Mouse (Mus musculus): ENCODE measurements around the gene Prkaa2.

Gene Prkaa2

DNA sequence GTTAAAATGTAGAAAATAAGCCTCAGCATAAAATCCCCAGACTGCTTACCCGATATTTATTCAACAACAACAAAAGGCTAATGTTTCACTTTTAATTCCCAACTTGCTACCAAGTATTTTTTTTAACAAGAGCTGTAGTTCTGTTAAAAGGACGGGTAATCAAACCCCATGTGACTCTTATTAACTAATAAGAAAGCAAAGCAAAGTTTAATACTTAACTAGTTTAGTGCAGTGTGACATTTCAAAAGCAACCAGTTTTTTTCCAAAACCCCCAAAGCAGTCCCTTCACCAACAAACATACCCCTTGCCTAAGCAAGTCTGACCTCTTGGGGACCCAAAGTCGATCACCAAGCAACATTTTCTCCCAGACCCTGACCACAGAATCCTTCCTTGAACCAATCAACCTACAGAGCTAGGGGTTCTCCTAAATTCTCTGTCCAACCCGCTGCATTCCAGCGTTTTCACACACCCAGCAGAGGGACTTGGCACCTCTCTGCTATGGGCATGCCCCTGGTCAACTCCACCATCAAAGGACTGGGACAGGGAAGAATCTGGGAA, 970 bp downstream of the Prkaa2 start:
- no peak for DNase-seq (ENCODE audit: low spot score in 2 of 2)

DNA sequence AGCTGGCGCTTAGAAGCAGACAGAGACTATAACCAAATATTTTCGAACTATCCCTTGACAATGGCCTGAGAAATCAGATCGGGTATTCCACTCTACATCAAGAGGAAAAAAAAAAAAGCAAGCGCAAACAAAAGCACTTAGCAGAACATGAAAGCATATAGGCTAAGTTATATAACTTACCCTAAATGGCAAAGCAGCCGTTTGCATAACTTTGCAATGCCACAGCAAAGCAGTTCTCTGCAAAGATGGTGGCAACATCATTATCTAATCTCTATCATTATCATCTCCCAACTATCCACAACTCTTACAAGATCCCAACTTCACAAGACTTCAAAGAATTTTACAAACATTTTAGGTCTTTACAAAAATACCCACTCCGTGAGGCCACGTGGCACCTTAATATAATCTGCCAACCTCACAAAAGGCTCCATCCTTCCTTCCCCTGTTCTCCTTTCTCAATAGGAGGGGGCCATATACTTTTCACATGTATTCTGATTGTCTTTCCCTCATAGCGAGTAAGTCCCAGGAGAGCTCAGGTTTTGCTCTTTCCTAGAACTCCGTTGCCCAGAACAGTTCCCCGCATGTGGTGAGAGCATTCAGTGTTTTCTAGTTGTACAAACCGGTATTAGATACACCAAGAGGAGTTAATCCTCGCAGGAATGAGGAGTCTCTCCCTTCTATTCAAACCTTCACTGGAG, 1.6 kb downstream of the Prkaa2 start:
- DNase-seq (ENCODE audit: low spot score in 2 of 2), result no peak

DNA sequence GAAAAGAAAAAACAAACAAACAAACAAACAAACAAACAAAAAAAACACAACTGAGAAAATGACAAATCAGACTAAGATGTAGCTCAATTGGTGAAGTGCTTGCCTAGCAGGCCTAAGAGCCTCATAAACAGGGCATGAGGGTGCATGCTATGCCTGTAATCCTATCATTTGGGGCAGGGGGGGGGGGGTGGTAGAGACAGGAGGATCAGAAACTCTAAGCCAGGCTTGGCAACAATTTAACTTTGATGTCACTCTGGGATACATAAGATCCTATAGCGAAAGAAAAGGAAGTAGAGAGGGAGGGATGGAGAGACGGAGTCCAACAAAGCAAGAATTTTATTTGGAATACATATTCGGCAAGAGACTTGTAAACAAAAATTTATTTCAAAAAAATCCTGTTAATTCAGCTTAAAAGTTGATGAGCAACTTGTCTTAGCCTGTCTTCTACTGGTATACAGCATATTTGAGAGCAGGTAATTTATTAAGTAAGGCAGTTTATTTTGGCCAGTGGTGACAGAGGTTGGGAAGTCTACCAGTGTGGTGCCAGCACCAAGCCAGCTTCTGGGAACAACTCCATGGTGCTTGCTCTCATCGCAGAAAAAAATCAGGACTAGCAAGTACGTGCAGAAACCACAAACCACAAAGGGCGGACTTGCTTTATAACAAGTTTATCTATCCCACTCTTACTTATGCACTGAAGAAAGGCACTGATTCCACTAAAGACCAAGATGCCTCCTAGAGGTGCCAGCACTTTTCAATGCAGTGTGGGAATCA, 5.4 kb downstream of the Prkaa2 start:
- no peak for DNase-seq (ENCODE audit: low spot score in 2 of 2)

DNA sequence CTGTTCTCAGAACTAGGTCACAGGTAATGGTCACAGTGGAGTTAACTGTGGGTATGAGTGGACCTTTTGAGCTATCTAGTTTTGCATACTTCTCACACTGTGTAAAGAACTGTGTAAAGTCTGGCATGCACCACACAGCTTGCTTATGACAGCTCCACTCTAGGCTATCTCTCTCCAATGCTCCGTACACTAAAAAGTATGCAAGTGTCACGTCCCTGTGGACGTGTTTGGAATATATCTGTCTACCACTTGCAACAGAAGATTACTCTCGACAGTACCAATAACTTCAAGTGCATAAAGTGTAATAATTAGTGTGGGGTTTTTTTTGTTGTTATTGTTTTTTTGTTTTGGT, 8.4 kb downstream of the Prkaa2 start:
- DNase-seq (ENCODE audit: low spot score in 2 of 2), result no peak

DNA sequence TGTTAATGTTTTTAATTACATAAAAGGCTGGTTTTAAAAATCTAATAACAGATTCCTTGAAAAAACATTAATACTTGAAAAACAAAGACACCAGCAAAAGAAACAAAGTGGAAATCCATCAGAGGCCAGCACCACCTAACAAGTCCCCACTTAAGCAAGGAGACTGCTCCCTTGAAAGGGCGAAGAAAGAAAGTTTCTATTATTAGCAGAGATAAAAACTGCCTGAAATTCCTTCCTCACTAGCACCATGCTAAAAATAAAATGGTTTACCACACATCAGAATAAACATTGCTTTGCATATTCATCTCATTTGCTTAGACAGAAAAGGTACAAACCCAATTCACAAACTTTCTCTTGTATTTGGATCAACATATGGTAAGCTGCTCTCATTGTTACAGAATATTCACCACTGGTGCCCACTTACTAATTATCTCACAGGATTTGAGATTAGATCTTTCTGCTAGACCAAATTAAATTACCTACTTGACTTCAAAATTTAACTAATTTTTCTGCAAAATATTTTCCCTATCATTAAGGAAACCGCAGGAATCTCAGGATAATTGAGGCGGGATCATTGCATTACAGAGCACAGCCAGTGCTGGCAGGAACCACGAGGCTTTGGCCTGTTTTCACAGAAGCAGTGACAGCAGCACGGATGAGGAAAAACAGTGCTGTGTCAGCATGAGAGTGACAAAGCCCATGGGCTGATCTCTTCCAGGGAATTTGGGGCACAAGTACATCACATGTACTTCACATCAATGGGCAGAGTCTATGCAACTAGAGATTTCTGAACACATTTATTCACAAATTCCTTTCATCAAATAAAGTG, 9.0 kb downstream of the Prkaa2 start:
- peak in 1 of 2 experiments; percentile 8 for DNase-seq (ENCODE audit: low spot score in 2 of 2)

DNA sequence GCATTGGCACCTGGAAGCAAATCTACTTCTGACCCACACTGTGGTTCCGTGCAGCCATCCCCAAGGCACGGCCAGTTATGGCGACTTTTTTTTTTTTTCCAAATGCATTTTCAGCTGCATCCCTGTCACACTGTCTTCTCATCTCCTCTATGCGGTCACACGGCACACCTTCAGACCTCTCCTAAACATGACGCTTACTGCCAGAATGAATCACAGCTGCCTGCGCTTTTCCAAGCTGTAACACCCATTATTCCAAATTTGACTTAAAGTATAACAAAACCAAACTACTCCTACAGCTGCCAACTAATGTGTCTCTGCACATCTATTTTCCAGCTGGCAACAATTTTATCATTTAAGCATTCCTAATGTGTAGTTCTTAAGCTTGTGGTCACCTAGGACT, 11.0 kb downstream of the Prkaa2 start:
- DNase-seq (ENCODE audit: low spot score in 2 of 2), result no peak

DNA sequence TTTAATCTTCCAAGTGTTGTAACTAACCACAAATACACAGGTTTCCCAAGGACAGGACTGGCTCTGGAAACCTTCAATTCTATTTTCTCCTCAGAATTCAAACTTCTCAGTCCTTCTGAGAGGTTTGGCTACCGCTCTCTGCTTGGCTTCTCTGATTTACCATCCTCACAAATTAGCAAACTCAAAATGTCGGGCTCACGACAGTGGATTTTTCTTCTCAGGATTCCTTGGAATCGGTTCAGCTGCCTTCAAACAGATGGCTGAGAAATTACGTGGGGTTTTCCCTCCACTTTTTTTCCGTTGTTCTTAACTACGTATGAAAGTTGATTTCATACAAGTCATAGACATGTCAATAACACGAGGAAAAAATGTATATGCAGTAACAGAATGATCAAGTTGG, 11.5 kb downstream of the Prkaa2 start:
- no peak for DNase-seq (ENCODE audit: low spot score in 2 of 2)

DNA sequence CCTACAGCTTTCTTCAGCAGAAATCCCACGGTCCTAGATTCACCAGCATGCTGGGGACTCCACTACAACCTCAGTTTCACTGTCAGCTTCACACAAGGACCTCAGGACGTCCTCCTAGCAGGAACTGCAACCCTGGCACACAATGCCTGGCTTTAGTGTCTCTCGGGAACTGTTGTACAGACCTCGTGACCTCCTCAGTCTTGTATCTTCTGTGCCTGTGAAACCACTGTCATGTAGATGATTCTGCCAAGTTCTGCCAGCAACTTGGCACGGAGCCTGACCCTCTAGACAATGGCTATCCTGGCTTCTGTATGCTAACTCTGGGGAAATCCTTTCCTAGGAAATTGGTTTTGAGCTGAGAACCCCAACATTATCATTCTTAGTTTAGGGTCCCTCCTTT, 14.4 kb downstream of the Prkaa2 start:
- no peak for DNase-seq (ENCODE audit: low spot score in 2 of 2)

DNA sequence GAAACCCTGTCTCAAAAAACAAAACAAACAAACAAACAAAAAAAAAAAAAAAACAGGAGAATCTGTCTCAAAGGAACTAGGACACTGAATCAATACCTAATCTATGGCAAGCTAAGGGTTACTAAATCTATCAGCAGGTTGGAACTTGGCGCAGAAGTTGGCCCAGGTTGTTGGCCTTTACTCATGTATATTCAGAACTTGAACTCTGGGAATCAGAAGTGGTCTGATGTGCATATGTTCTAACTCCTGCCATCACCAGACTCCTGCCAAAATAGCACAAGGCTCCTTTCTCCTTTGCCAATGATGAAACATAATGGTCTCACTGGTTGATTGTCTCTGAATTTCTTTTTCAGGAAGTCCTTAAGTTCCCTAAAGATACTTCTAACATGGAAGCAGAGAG, 15.7 kb downstream of the Prkaa2 start:
- no peak for DNase-seq (ENCODE audit: low spot score in 2 of 2)

DNA sequence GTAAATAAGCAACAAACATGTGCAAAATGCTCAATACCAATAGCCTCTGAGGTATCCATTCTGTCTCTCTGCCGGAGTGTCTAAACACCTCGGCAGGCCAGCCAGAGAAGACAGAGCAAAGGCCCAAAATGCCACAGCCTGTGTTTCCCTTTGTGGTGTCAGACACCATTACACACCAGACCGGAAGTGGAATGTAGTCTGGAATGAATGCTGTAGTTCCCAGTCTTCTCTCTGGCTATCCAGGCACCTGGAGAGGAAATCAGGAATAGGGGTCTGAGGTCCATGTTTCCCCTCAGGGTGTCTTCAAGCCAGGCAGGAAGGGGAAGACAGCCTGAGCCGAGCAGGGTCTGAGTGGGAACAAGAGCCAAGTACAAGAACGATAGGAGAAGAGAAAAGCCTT, 19.3 kb downstream of the Prkaa2 start:
- DNase-seq (ENCODE audit: low spot score in 2 of 2), result no peak

DNA sequence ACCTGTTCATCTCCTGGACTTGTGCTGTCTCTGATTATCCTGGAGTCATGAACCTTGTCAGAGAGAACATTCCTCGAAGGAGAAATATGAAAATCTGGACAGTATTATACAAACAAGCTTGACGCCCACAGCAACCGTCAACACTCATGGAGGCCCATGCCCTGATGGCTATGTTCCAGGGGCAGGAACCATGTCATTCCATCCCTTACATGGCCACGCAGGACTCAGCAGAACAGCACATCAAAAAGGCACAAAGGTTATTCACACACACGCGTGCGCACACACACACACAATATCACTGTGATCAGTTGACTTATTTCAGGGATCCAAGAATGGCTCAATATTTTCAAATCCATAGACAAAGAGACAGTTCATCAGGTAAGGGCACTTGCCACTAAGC, 20.3 kb downstream of the Prkaa2 start:
- no peak for DNase-seq (ENCODE audit: low spot score in 2 of 2)

DNA sequence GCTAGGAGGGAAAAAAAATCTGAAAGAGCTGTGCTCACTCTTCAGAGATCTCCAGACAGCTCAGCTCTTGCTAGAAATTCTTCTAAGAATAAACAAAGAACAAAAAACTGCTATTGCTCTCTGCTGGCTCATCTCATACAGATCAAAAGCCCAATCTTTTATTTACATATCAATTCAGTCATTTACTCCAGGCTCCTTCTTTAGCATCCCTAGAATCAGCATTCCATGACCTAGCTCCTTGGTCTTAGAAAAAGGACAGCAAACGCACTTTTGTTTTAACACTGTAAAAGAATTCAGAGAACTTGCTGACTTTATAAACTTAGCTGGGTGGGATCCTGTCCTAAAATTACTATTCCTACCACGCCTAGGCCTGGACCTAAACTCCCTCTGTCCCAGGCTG, 21.0 kb downstream of the Prkaa2 start:
- DNase-seq (ENCODE audit: low spot score in 2 of 2), result no peak

DNA sequence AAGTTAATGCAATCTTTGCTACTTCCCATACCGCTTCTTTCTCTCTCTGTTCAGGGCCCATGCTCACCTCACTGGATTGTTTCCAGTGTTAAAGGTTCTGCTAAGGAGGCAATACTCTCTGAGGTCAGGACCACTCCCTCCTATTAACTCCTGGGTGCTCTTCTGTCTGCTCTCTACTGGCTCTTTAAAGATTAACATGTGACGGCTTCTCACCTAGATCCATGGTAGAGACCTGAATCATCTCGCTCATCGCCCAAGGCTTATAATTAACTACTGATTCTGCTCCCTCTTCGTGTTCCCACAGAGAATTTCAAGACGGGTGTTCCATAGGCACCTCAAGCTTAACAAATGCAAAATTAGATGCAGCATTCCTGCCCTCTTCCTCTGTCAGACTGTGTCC, 33.5 kb downstream of the Prkaa2 start:
- no peak for DNase-seq (ENCODE audit: low spot score in 2 of 2)

DNA sequence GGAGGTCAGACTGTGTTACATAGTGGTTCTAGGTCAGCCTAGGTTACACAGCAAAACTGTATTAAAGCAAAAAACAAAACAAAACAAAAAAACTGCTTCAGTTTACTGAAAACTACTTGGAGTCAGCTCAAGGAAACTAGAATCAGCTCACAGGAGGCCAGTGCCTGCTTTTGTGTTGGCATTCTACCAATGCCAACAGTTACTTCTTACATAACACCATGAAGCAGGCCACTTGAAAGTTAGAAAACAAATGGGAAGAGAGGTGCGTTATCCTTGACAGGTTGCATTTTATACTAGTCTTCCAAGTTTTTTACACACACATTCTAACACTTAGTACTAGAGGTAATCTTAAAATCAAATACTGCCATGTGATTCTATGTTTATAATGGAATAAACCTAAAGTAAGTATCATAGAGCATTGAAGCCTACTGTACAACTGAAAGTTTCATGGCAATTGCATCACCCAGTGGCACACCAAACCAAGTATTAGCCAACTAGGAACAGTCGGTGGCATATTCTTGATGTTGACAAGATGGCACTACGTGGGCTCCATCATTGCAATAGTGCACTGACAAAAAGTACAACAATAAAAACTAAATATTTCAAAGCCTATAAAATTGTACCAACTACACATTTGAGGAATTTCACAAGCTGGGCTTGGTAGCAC, 37.8 kb downstream of the Prkaa2 start:
- DNase-seq (ENCODE audit: low spot score in 2 of 2), result no peak

DNA sequence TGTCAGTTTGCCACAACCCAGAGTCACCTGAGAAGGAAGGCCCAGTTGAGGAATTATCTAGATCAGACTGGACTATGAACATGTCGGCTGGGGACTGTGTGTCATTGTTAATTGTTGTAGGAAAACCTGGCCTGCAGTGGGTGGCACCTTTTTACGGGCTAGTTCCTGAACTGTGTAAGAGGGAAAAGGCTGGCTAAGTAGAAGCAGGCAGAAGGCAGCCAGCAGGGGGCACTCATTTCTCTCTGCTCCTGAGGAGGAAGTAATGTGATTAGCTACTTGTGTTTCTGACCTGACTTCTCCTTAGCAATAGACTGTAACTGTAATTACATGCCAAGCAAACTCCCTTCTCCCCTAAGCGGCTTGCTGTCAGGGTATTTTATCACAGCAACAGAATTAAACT, 38.7 kb downstream of the Prkaa2 start:
- DNase-seq (ENCODE audit: low spot score in 2 of 2), result peak; percentile 67 to 79

DNA sequence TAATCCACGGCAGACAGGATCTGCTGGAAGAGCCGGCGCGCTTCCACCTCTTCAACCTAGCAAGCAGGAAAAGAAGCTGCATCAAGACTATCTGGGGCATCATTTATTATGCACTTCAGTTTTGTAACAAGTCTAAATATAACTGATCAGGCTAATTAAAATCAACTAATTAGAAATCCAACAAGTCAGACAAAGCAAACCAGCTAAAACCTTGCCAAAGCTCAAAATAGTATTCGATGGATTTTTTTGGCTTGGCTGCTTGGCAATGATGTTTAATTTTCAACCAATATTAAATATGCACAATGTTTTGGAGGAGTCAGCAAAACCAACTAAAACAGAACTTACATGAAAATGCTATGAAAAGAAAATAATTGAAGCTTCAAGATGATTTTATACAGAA, 58.4 kb downstream of the Prkaa2 start:
- DNase-seq (ENCODE audit: low spot score in 2 of 2), result no peak

DNA sequence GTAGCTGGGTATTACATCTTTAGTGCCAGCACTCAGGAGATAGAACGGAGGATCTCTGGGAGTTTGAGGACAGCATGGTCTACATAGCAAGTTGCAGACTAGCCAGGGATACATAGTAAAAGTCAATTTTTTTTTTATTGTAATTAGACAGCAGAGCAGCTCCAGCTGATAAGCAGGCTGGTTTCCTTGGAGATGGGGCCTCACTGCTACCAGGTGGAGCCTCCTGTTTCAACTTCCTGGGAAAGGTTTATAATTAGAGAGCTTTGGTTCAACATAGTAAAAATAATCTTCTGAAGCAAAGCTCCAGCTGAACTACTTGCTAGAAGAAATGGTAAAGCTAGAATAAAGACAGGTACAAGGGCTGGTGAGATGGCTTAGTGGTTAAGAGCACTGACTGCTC, 59.6 kb downstream of the Prkaa2 start:
- no peak for DNase-seq (ENCODE audit: low spot score in 2 of 2)

DNA sequence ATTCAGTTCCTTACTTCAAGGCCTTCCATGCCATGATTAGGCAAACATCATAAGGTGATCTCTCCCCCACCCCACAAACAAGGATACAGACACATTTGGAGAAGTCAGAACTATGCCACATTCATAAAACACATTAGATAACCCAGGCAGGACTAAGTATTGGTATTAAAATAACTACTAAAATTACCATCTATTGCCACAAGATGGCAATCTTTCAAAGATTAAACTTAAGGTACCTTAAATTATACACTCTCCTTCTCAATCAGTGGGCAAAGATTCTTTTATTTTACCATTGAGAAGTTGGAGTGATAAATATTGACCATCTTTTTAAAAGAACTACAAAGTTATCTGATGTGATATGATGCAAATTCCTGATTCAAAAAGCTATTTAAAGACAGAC, 75.4 kb downstream of the Prkaa2 start:
- DNase-seq (ENCODE audit: low spot score in 2 of 2), result no peak

DNA sequence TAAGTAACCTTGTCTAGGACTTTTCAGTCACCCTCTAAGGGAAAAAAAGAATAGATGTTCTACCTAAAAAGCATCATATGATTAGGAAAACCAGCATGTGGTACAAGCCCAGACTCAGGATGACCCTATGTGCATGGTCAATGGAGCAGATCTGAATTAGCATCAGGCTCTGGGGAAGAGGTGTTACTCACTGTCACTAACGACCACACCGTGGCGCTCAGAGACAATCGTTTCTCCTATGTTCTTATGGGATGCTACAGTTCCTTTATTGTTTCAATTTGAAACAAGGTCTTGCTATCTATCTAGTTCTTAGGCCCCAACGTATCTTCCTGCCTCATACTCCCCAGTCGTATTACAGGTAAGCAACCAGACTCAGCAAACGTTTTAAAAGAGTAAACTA, 76.5 kb downstream of the Prkaa2 start:
- DNase-seq (ENCODE audit: low spot score in 2 of 2), result no peak

DNA sequence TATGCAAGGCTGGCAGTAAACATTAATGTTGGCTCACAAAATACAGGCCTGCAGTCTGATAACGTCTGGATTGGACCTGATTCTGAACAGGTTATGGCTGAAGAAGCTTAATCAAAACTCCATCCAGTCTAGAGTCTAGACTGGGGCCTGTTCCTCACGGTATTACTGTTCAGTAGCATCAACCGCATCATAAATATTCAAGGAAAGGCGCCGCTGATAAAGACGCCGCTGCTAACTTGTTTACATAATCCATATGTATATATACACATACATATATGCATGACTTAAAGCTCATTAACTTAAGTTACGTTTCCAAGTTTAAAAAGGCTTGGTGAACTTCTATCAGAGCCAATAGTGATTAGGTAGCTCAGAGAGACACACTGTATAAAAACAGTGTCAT, 78.6 kb downstream of the Prkaa2 start:
- DNase-seq (ENCODE audit: low spot score in 2 of 2), result no peak

DNA sequence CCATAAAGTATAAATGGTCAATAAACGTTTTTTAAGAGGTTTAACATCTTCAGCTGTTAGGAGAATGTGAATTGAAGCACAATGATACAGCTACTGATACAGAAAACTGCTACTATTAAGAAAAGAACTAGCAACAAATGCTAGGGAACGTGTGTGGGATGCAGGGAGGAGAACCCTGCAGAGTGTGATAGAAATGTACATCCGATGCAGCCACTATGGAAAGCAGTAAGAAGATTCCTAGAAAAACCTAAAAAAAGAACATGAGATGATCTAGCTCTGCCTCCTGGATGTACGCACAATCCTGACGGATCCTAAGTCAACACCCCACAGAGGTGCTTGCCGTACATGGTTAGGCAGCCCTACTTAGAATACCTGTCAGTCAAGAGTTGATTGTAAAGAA, 82.4 kb downstream of the Prkaa2 start:
- DNase-seq (ENCODE audit: low spot score in 2 of 2), result no peak
